Mouse (Mus musculus) kidney, postnatal 0 days (tissue): ENCODE measurements around the gene Rgs3. TPM values are rescaled to one million over a fixed set of nuclear protein-coding genes. Genes with fewer than 3 reads are reported as not detected.
A peak's percentile ranks its signal among the peaks of the same experiment; 100 is the strongest.

Source experiments
- ATAC-seq: fragments of 200-750 bp; cut with Nextera tagmentation; replicated peaks from 2 replicates; pipeline ENCODE4 v1.8.0; 2017; ENCODE audit warnings: low read depth, moderate number of reproducible peaks, moderate TSS enrichment, moderate library complexity; ENCODE audit not compliant: low FRiP score
- DNase-seq: peaks from one replicate; pipeline ENCODE4 v3.0.0-alpha.2; 2016; ENCODE audit warnings: low spot score
- H3K27ac ChIP-seq: fragments of 300-500 bp; sonication (generic); 2 replicates; pipeline ENCODE4 v1.5.1; 2014; ENCODE audit warnings: mild to moderate bottlenecking
- H3K27me3 ChIP-seq: fragments of 300-500 bp; sonication (generic); 2 replicates; pipeline ENCODE4 v1.6.1; 2014; ENCODE audit warnings: low read length, mixed read lengths; ENCODE audit not compliant: insufficient read depth
- H3K36me3 ChIP-seq: fragments of 300-500 bp; sonication (generic); 2 replicates; pipeline ENCODE4 v1.6.1; 2014; ENCODE audit warnings: low read length, mixed read lengths; ENCODE audit not compliant: insufficient read depth
- H3K4me1 ChIP-seq: fragments of 300-500 bp; sonication (generic); replicated peaks from 2 replicates; pipeline ENCODE4 v1.6.1; 2014; ENCODE audit warnings: antibody characterized with exemption, low read length, mixed read lengths; ENCODE audit not compliant: insufficient read depth
- H3K4me2 ChIP-seq: fragments of 300-500 bp; sonication (generic); 2 replicates; pipeline ENCODE4 v1.6.1; 2014; ENCODE audit warnings: mild to moderate bottlenecking, low read length, moderate library complexity, mixed read lengths
- H3K4me3 ChIP-seq: fragments of 300-500 bp; sonication (generic); replicated peaks from 2 replicates; pipeline ENCODE4 v1.5.1; 2014; ENCODE audit warnings: low read depth, low read length
- H3K9ac ChIP-seq: fragments of 300-500 bp; sonication (generic); 2 replicates; pipeline ENCODE4 v1.6.1; 2014; ENCODE audit warnings: low read depth, low read length
- H3K9me3 ChIP-seq: fragments of 300-500 bp; sonication (generic); replicated peaks from 2 replicates; pipeline ENCODE4 v1.6.1; 2016; ENCODE audit warnings: low read length, inconsistent platforms, mixed read lengths
- CTCF ChIP-seq: IDR thresholded peaks from 2 replicates; pipeline ENCODE4 v1.5.1; 2016; ENCODE audit warnings: antibody characterized with exemption, low read depth, mild to moderate bottlenecking, moderate library complexity
- WGBS: fragments of 180-500 bp; shearing (Covaris S2); extraction: QIAGEN DNeasy Blood & Tissue Kit; methylation state at CpG from one replicate; pipeline ENCODE4 v1.1.7; 2014; 5-methylcytosine and 5-hydroxymethylcytosine counted together
- polyA plus RNA-seq: library from polyadenylated mRNA; unstranded; fragments of >200 nt; fragmentation: Nextera tagmentation; extraction: Ambion mirVana; gene quantifications from 2 replicates; pipeline ENCODE4 v1.2.1, GENCODE M21; 2015

Gene Rgs3
- polyA plus RNA-seq, 1 experiment from 2014 or later = 41.4 TPM

DNA sequence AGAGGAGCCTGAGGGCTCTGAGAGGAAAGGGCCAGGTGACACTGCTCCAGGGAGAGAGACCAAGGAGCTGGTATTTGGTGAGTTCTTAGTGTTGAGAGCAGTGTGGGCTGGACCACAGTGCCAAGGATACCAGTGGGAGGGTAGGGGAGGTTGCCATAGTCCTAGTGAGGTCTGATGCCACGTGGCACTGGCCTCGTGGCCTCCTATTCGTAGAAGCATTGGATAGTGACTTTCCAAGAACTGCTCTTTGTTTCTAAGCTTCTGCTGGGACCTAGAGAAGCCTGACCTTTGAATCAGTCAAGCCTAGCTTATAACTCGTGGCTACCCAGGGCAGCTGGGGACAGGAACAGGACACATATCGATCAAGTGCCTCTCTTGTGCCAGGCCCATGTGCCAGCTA lies 164.1 kb downstream of the Rgs3 start:
- no peak for DNase-seq
- TF ChIP-seq CTCF = no peak

DNA sequence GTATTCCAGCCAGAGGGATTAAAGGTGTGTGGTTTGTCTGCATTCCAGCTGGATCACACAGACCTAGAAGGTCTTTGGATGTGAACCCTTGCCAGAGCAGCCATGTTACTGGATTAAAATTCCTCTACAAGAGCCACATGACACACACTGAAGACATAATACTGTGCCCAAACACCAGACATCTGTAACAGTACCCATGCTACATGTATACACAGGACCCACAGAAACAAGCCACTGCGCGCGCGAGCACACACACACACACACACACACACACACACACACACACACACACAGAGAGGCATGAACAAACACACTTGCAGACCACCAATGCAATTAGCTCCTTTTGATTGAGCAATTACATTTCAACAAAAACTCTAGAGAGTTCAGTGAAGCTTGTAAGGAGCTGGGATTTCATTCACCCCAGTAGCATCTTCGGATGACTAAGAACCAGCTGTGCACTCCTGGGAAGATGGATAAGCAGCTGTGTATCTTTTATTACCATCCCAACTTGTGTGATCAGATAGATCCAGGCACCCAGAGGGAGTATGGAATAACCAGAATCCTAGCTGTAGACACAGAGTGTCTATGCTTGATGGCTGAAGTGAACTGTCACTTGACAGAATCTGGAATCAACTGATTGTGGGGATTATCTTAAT lies 166.8 kb downstream of the Rgs3 start:
- H3K4me1 ChIP-seq = peaks cover 8% of the 10 kb centered on the region; the same call in 1 of the 2 replicates
- H3K36me3 ChIP-seq = no peaks in the 10 kb centered on the region
- no peak overlapping the region for H3K27ac ChIP-seq
- H3K4me2 ChIP-seq = no peak overlapping the region
- WGBS = 93% methylated on average over 5 of the region's 5 CpGs
- TF ChIP-seq CTCF = no peak
- no peaks in the 10 kb centered on the region for H3K27me3 ChIP-seq
- DNase-seq (no peak), ATAC-seq (no peak)
- H3K4me3 ChIP-seq = no peak overlapping the region
- H3K9ac ChIP-seq = no peak overlapping the region
- no peaks in the 10 kb centered on the region for H3K9me3 ChIP-seq

More for the DNA sequence above, 164.1 kb downstream of the Rgs3 start:
- Histone ChIP-seq H3K27ac (no peak overlapping the region), H3K4me2 (no peak overlapping the region), H3K9me3 (no peaks in the 10 kb centered on the region), H3K9ac (no peak overlapping the region), H3K27me3 (no peaks in the 10 kb centered on the region), H3K36me3 (no peaks in the 10 kb centered on the region), H3K4me1 (peaks cover 8% of the 10 kb centered on the region; the same call in 1 of the 2 replicates), H3K4me3 (no peak overlapping the region)
- ATAC-seq = no peak
- 80% methylated on average over 5 of the region's 5 CpGs for WGBS

DNA sequence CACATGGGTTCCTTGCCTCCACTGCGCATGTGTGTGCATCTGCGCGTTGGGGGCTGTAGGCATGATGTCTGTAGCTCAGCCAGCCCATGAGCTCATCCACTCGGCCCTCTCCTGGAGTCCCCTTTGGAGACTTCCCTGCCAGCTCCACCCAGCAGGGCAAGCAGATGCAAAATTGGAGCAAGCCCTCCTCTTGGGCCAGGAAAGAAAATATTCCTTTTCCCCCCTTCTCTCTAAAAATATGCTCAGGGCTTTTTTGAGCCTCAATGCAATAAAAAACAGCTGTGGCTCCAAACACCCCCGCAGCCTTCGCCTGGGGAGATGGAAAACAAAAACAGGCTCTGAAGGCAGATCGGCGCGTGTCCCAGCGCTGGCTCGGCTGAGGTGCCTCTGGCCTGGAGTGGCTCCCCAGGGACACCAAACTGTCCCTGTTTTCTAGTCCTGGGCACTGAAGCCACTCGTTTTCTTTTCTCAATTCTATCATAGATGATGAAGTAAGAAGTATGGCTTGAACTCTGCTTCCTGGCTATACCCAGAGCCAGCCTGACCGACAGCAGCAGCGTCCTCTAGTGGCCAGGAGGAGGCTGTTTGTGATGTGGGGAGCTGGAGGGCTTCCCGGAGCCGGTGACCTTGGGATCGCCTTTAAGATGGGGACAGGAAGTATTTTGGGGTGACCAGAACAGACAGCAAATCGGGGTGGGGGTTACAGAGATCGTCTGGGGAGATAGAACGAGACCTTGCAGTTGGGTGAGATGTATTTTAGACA lies 168.1 kb downstream of the Rgs3 start:
- no peaks in the 10 kb centered on the region for H3K27me3 ChIP-seq
- H3K4me2 ChIP-seq = no peak overlapping the region
- DNase-seq (no peak), ATAC-seq (no peak)
- TF ChIP-seq CTCF = peak; percentile 36; the same call in 1 of the 2 replicates
- no peak overlapping the region for H3K9ac ChIP-seq
- H3K4me1 ChIP-seq = peaks cover 2% of the 10 kb centered on the region; the same call in 1 of the 2 replicates
- no peaks in the 10 kb centered on the region for H3K9me3 ChIP-seq
- 72% methylated on average over 20 of the region's 20 CpGs for WGBS
- no peak overlapping the region for H3K4me3 ChIP-seq
- no peak overlapping the region for H3K27ac ChIP-seq
- no peaks in the 10 kb centered on the region for H3K36me3 ChIP-seq

DNA sequence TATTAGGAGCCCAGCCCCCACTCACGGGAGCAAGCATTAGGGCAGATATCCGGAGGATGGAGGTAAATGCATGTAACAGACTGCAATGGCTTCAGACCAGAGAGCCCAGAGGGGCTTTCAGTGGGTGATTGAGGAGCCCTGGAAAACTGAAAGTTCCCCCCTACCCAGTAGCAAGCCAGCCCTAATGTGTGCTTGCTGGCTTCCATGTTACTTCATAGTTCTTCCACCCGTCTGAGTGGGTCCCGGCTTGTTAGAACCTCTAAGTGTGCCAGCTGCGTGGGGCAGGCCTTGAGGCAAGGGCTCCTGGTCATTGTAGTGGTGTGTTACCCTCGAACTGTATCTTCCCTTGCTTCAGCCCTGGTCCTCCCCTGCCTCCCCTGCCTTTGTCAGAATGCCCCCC lies 168.8 kb downstream of the Rgs3 start:
- ATAC-seq (no peak), DNase-seq (no peak)
- WGBS = 82% methylated on average over 6 of the region's 6 CpGs
- H3K36me3 ChIP-seq = no peaks in the 10 kb centered on the region
- H3K4me3 ChIP-seq = no peak overlapping the region
- H3K9ac ChIP-seq = no peak overlapping the region
- peaks cover 4% of the 10 kb centered on the region; the same call in 1 of the 2 replicates for H3K4me1 ChIP-seq
- no peak overlapping the region for H3K27ac ChIP-seq
- no peaks in the 10 kb centered on the region for H3K9me3 ChIP-seq
- no peak for TF ChIP-seq CTCF
- no peak overlapping the region for H3K4me2 ChIP-seq
- H3K27me3 ChIP-seq = no peaks in the 10 kb centered on the region

DNA sequence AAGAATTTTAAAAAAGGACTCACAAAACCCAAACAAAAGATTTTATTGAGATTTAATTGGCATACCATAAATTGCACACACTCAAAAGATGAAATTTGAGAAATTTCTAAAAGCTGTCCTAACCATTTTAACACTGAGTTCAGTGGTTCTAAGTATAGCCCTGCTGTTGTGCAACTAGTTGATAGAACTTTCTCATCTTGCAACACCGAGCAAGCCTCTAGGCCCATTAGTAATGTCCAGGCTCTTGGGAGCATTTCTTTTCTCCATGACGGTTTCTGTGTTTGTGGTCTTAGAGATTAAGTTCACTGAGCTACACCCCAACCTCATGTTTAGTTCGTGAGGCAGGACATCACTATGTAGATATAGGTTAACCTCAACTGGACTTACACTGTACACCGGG lies 169.5 kb downstream of the Rgs3 start:
- no peak for DNase-seq
- WGBS = 84% methylated on average over 4 of the region's 4 CpGs
- Histone ChIP-seq H3K9ac (no peak overlapping the region), H3K4me2 (no peak overlapping the region), H3K36me3 (no peaks in the 10 kb centered on the region), H3K27me3 (no peaks in the 10 kb centered on the region), H3K4me3 (no peak overlapping the region), H3K9me3 (no peaks in the 10 kb centered on the region), H3K4me1 (peaks cover 4% of the 10 kb centered on the region; the same call in 1 of the 2 replicates), H3K27ac (no peak overlapping the region)
- no peak for ATAC-seq
- TF ChIP-seq CTCF = no peak

DNA sequence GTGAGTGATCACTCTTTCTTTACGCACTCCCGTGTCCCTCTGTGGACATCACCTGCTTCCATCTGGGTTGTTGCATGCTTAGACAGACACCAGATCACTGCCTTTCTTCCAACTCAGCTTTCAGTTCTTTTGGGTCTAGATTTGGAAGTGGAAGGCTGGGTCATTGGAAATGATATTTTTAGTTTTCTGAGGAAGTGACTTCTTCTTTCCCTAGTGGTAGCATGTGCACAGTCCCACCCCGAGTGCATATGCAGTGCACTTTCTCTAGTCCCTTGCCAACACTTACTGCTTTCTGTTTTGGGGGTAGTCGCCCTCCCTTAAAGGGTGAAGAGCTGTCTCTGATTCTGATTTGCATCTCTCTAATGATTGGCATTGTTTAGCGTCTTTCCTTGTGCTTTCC lies 170.3 kb downstream of the Rgs3 start:
- Histone ChIP-seq H3K4me2 (no peak overlapping the region), H3K9me3 (no peaks in the 10 kb centered on the region), H3K27ac (no peak overlapping the region), H3K4me3 (no peak overlapping the region), H3K4me1 (peaks cover 4% of the 10 kb centered on the region; the same call in 1 of the 2 replicates), H3K27me3 (no peaks in the 10 kb centered on the region), H3K36me3 (no peaks in the 10 kb centered on the region), H3K9ac (no peak overlapping the region)
- no peak for DNase-seq
- 66% methylated on average over 5 of the region's 5 CpGs for WGBS
- no peak for TF ChIP-seq CTCF
- no peak for ATAC-seq
